Mouse (Mus musculus): ENCODE measurements around the gene Ube2b. TPM values are rescaled to one million over a fixed set of nuclear protein-coding genes. Genes with fewer than 3 reads are reported as not detected.

Ube2b gene
- polyA plus RNA-seq, 1 experiment from 2014 or later: 215 TPM

- Histone ChIP-seq H3K4me2 (peak within 1 kb of the TSS; percentile 64), H3K9me3 (no peaks in the 10 kb centered on the region), H3K27me3 (no peaks in the 10 kb centered on the region), H3K27ac (replicated peaks) (peak within 1 kb of the TSS; percentile 93), H3K36me3 (no peaks in the 10 kb centered on the region), H3K9ac (peak within 1 kb of the TSS; percentile 92), H3K4me1 (replicated peaks) (peaks cover 33% of the 10 kb centered on the region), H3K4me3 (peak within 1 kb of the TSS; percentile 89)
- peak; percentile 91 for ATAC-seq (ENCODE audit: low FRiP score, low read depth)
- WGBS: under 1% methylated on average over 51 of the region's 51 CpGs
These were observed 3.4 kb upstream of the Ube2b start, which contains the start of gene Cdkl3 for GRCm38 (mm10) chr11:52003772-52004528. Gene Cdkl3, plus strand, starts transcription at chr11:52004221.

GRCm38 (mm10) chr11:52003505-52003771 is 2.9 kb upstream of the Ube2b start:
- no peaks in the 10 kb centered on the region for H3K27me3 ChIP-seq
- H3K36me3 ChIP-seq: no peaks in the 10 kb centered on the region
- peak overlapping the region; percentile 92 for H3K9ac ChIP-seq
- H3K9me3 ChIP-seq: no peaks in the 10 kb centered on the region
- peak overlapping the region; percentile 93 for H3K27ac ChIP-seq (replicated peaks)
- ATAC-seq (ENCODE audit: low FRiP score, low read depth): no peak
- peak overlapping the region; percentile 64 for H3K4me2 ChIP-seq
- WGBS: 18% methylated on average over 4 of the region's 4 CpGs
- H3K4me1 ChIP-seq (replicated peaks): peaks cover 38% of the 10 kb centered on the region
- peak overlapping the region; percentile 89 for H3K4me3 ChIP-seq

GRCm38 (mm10) chr11:52002842-52003504 is 2.4 kb upstream of the Ube2b start:
- Histone ChIP-seq H3K9me3 (no peaks in the 10 kb centered on the region), H3K27ac (replicated peaks) (peak overlapping the region; percentile 93), H3K27me3 (no peaks in the 10 kb centered on the region), H3K4me3 (0 out of 2 replicates have a peak overlapping the region, but pooled peaks have one; percentile 89), H3K9ac (no peak overlapping the region), H3K4me1 (replicated peaks) (peaks cover 43% of the 10 kb centered on the region), H3K4me2 (peak overlapping the region; percentile 64), H3K36me3 (no peaks in the 10 kb centered on the region)
- 77% methylated on average over 13 of the region's 13 CpGs for WGBS
- ATAC-seq (ENCODE audit: low FRiP score, low read depth): no peak

- Histone ChIP-seq H3K27ac (replicated peaks) (no peak overlapping the region), H3K4me2 (no peak overlapping the region), H3K9me3 (no peaks in the 10 kb centered on the region), H3K9ac (no peak overlapping the region), H3K4me1 (replicated peaks) (peaks cover 54% of the 10 kb centered on the region), H3K4me3 (no peak overlapping the region), H3K36me3 (peaks cover 8% of the 10 kb centered on the region; the same call in 1 of the 2 replicates), H3K27me3 (no peaks in the 10 kb centered on the region)
- 91% methylated on average over 8 of the region's 8 CpGs for WGBS
- no peak for ATAC-seq (ENCODE audit: low FRiP score, low read depth)
These were observed 1.3 kb upstream of the Ube2b start for GRCm38 (mm10) chr11:52001861-52002260.

- Histone ChIP-seq H3K9ac (no peak overlapping the region), H3K4me1 (replicated peaks) (peaks cover 53% of the 10 kb centered on the region), H3K9me3 (no peaks in the 10 kb centered on the region), H3K36me3 (peaks cover 12% of the 10 kb centered on the region; the same call in 1 of the 2 replicates), H3K27me3 (no peaks in the 10 kb centered on the region), H3K4me2 (peak overlapping the region; percentile 89), H3K27ac (replicated peaks) (peak overlapping the region; percentile 99; the same call in 1 of the 2 replicates), H3K4me3 (peak overlapping the region; percentile 97; the same call in 1 of the 2 replicates)
- no peak for ATAC-seq (ENCODE audit: low FRiP score, low read depth)
- WGBS: 71% methylated on average over 10 of the region's 10 CpGs
These were observed 779 bp upstream of the Ube2b start for GRCm38 (mm10) chr11:52001341-52001740.

GRCm38 (mm10) chr11:51999611-52000289 is 812 bp downstream of the Ube2b start:
- ATAC-seq (ENCODE audit: low FRiP score, low read depth): peak; percentile 54
- H3K9me3 ChIP-seq: no peaks in the 10 kb centered on the region
- H3K36me3 ChIP-seq: peaks cover 23% of the 10 kb centered on the region
- H3K4me1 ChIP-seq (replicated peaks): peaks cover 42% of the 10 kb centered on the region
- peak overlapping the region; percentile 89 for H3K4me2 ChIP-seq
- WGBS: under 1% methylated on average over 29 of the region's 29 CpGs
- no peaks in the 10 kb centered on the region for H3K27me3 ChIP-seq
- peak overlapping the region; percentile 99 for H3K27ac ChIP-seq (replicated peaks)
- H3K4me3 ChIP-seq: peak overlapping the region; percentile 97
- H3K9ac ChIP-seq: peak overlapping the region; percentile 87

GRCm38 (mm10) chr11:51971644-51972043 is 28.9 kb downstream of the Ube2b start:
- Histone ChIP-seq H3K9ac (no peak overlapping the region), H3K4me2 (no peak overlapping the region), H3K36me3 (peaks cover 48% of the 10 kb centered on the region), H3K27me3 (no peaks in the 10 kb centered on the region), H3K27ac (replicated peaks) (no peak overlapping the region), H3K9me3 (no peaks in the 10 kb centered on the region), H3K4me1 (replicated peaks) (peaks cover 15% of the 10 kb centered on the region), H3K4me3 (no peak overlapping the region)
- 97% methylated on average over 6 of the region's 6 CpGs for WGBS
- no peak for ATAC-seq (ENCODE audit: low FRiP score, low read depth)

- H3K9ac ChIP-seq: no peak overlapping the region
- no peak overlapping the region for H3K4me2 ChIP-seq
- H3K27ac ChIP-seq (replicated peaks): no peak overlapping the region
- H3K36me3 ChIP-seq: peaks cover 42% of the 10 kb centered on the region
- ATAC-seq (ENCODE audit: low FRiP score, low read depth): no peak
- H3K9me3 ChIP-seq: no peaks in the 10 kb centered on the region
- no peak overlapping the region for H3K4me3 ChIP-seq
- WGBS: 93% methylated on average over 2 of the region's 2 CpGs
- H3K27me3 ChIP-seq: no peaks in the 10 kb centered on the region
- H3K4me1 ChIP-seq (replicated peaks): peaks cover 15% of the 10 kb centered on the region
These were observed 31.1 kb downstream of the Ube2b start for GRCm38 (mm10) chr11:51969511-51969910.

- Histone ChIP-seq H3K27ac (replicated peaks) (no peak overlapping the region), H3K4me2 (peak overlapping the region; percentile 90; the same call in 1 of the 2 replicates), H3K9ac (no peak overlapping the region), H3K4me3 (no peak overlapping the region), H3K36me3 (peaks cover 39% of the 10 kb centered on the region), H3K27me3 (no peaks in the 10 kb centered on the region), H3K4me1 (replicated peaks) (peaks cover 15% of the 10 kb centered on the region), H3K9me3 (no peaks in the 10 kb centered on the region)
- 96% methylated on average over 9 of the region's 9 CpGs for WGBS
- ATAC-seq (ENCODE audit: low FRiP score, low read depth): no peak
These were observed 31.7 kb downstream of the Ube2b start for GRCm38 (mm10) chr11:51968896-51969295.

- Histone ChIP-seq H3K27ac (replicated peaks) (peak within 1 kb of the TSS; percentile 76), H3K36me3 (peaks cover 29% of the 10 kb centered on the region), H3K4me1 (replicated peaks) (peaks cover 15% of the 10 kb centered on the region), H3K4me3 (peak within 1 kb of the TSS; percentile 67), H3K9me3 (no peaks in the 10 kb centered on the region), H3K9ac (peak within 1 kb of the TSS; percentile 80), H3K4me2 (peak within 1 kb of the TSS; percentile 90), H3K27me3 (no peaks in the 10 kb centered on the region)
- 4% methylated on average over 63 of the region's 63 CpGs for WGBS
- ATAC-seq (ENCODE audit: low FRiP score, low read depth): peak; percentile 96
These were observed 32.8 kb downstream of the Ube2b start, which contains the start of gene Cdkn2aipnl for GRCm38 (mm10) chr11:51967443-51968401. Gene Cdkn2aipnl, plus strand, starts transcription at chr11:51967661.

GRCm38 (mm10) chr11:51966651-51967050 is 33.9 kb downstream of the Ube2b start:
- no peak for ATAC-seq (ENCODE audit: low FRiP score, low read depth)
- H3K4me1 ChIP-seq (replicated peaks): peaks cover 15% of the 10 kb centered on the region
- H3K9me3 ChIP-seq: no peaks in the 10 kb centered on the region
- no peak overlapping the region for H3K9ac ChIP-seq
- H3K4me2 ChIP-seq: no peak overlapping the region
- peaks cover 18% of the 10 kb centered on the region for H3K36me3 ChIP-seq
- H3K27me3 ChIP-seq: no peaks in the 10 kb centered on the region
- H3K27ac ChIP-seq (replicated peaks): no peak overlapping the region
- no peak overlapping the region for H3K4me3 ChIP-seq
- 80% methylated on average over 5 of the region's 5 CpGs for WGBS
